Mouse (Mus musculus): ENCODE data around the gene Kcnh6. TPM values are rescaled to one million over a fixed set of nuclear protein-coding genes. Genes with fewer than 3 reads are reported as not detected.

The Kcnh6 gene
- under 1 TPM; 0.31 to 0.67 (median 0.40) TPM for total RNA-seq (2022)

GRCm38 (mm10) chr11:106007821-106008220 lies at the start of gene Kcnh6:
Kcnh6 (plus strand) TSS chr11:106008124.
- DNase-seq: peak; percentile 32

- no peak for DNase-seq
Observed at GRCm38 (mm10) chr11:105958566-105958965, 49.4 kb upstream of the Kcnh6 start.

- no peak for DNase-seq
Observed at GRCm38 (mm10) chr11:105959355-105959754, 48.6 kb upstream of the Kcnh6 start.

- DNase-seq: no peak
Observed at GRCm38 (mm10) chr11:105964691-105965090, 43.2 kb upstream of the Kcnh6 start.

- DNase-seq: no peak
Observed at GRCm38 (mm10) chr11:105966288-105966687, 41.6 kb upstream of the Kcnh6 start.

GRCm38 (mm10) chr11:105967741-105968574 lies 40.0 kb upstream of the Kcnh6 start, which contains the start of gene Ace:
Ace (plus strand) TSS chr11:105967945.
- no peak for DNase-seq

- DNase-seq: no peak
Observed at GRCm38 (mm10) chr11:105968948-105969347, 39.0 kb upstream of the Kcnh6 start.

GRCm38 (mm10) chr11:105969516-105969915 lies 38.4 kb upstream of the Kcnh6 start:
- DNase-seq: peak; percentile 34

- DNase-seq: no peak
Observed at GRCm38 (mm10) chr11:105974593-105974992, 33.3 kb upstream of the Kcnh6 start.

GRCm38 (mm10) chr11:105975050-105975449 lies 32.9 kb upstream of the Kcnh6 start:
- no peak for DNase-seq

GRCm38 (mm10) chr11:105975636-105976035 lies 32.3 kb upstream of the Kcnh6 start:
- DNase-seq: no peak

GRCm38 (mm10) chr11:105978232-105978631 lies 29.7 kb upstream of the Kcnh6 start:
- DNase-seq: no peak

- no peak for DNase-seq
Observed at GRCm38 (mm10) chr11:105978634-105979033, 29.3 kb upstream of the Kcnh6 start.

GRCm38 (mm10) chr11:105984452-105984851 lies 23.5 kb upstream of the Kcnh6 start:
- DNase-seq: no peak

- DNase-seq: no peak
Observed at GRCm38 (mm10) chr11:105987446-105987845, 20.5 kb upstream of the Kcnh6 start.

- DNase-seq: no peak
Observed at GRCm38 (mm10) chr11:105989446-105989845, 18.5 kb upstream of the Kcnh6 start.

GRCm38 (mm10) chr11:105990231-105990630 lies 17.7 kb upstream of the Kcnh6 start:
- DNase-seq: peak; percentile 38

GRCm38 (mm10) chr11:105994375-105994774 lies 13.5 kb upstream of the Kcnh6 start, which contains the start of gene Ace3:
Ace3 (plus strand) TSS chr11:105994675.
- no peak for DNase-seq

GRCm38 (mm10) chr11:106000062-106000461 lies 7.9 kb upstream of the Kcnh6 start:
- DNase-seq: no peak

- DNase-seq: no peak
Observed at GRCm38 (mm10) chr11:106001718-106002117, 6.2 kb upstream of the Kcnh6 start.

- no peak for DNase-seq
Observed at GRCm38 (mm10) chr11:106004576-106004975, 3.3 kb upstream of the Kcnh6 start.

GRCm38 (mm10) chr11:106005970-106006369 lies 2.0 kb upstream of the Kcnh6 start:
- no peak for DNase-seq

- DNase-seq: no peak
Observed at GRCm38 (mm10) chr11:106012711-106013110, 4.8 kb downstream of the Kcnh6 start.

GRCm38 (mm10) chr11:106013556-106014225 lies 5.8 kb downstream of the Kcnh6 start:
- no peak for DNase-seq
